Mouse (Mus musculus): ENCODE results near the gene Dnaja1. TPM values are rescaled to one million over a fixed set of nuclear protein-coding genes. Genes with fewer than 3 reads are reported as not detected.
A peak's percentile ranks its signal among the peaks of the same experiment; 100 is the strongest.

Gene Dnaja1
- total and polyA plus RNA-seq, 2 experiments from 2014 or later: 185 to 667 TPM

DNA sequence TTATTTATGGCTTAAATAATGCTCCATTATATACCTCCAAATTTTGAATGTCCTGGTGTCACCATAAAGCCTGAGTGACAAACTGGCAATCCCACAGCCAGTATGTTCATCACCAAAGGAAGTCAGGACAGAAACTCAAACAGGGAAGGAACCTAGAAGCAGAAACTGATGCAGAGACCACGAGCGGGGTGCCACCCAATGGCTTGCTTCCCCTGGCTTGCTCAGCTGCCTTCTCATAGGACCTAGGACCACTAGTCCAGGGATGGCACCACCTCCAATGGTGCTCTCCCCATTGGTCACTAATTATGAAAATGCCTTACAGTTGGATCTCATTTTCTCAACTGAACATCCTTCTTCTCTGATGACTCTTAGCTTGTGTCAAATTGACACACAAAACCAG, 38.6 kb upstream of the Dnaja1 start:
- Histone ChIP-seq H3K4me1 (ENCODE audit: insufficient read depth) (no peaks in the 10 kb centered on the region), H3K27me3 (ENCODE audit: insufficient read depth, low read length) (no peaks in the 10 kb centered on the region), H3K4me3 (ENCODE audit: low read depth, low read length) (no peak overlapping the region), H3K9ac (no peak overlapping the region), H3K27ac (ENCODE audit: low read depth, low read length) (no peak overlapping the region), H3K9me3 (ENCODE audit: low read length) (no peaks in the 10 kb centered on the region), H3K36me3 (ENCODE audit: insufficient read depth) (peaks cover 30% of the 10 kb centered on the region), H3K4me2 (ENCODE audit: low read depth) (no peak overlapping the region)
- 90% methylated on average over 2 of the region's 2 CpGs for WGBS
- DNase-seq (no peak), ATAC-seq (no peak)
- TF ChIP-seq CTCF (IDR thresholded peaks at IDR 0.05; ENCODE audit: low read depth): no peak

DNA sequence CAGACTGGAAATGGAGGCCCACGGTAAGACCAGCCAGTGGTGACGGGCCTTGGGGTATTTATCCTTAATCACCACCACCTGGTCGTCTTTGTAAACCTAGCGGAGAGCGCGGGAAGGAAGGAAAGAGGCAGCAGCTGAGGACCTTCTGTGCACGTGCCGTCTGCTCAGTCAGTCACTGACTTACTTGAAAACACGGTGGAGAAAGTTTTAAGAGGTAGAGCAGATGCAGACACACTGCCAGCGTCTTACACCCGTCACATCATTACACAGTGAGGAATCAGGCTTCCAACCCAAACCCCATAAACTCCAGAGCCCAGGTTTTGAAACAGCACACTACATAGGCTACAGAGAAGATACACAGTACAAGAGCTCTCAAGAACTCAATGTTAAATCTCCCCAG, 30.9 kb upstream of the Dnaja1 start:
- H3K4me3 ChIP-seq (ENCODE audit: low read depth, low read length): no peak overlapping the region
- no peak for TF ChIP-seq CTCF (IDR thresholded peaks at IDR 0.05; ENCODE audit: low read depth)
- H3K9ac ChIP-seq: no peak overlapping the region
- no peaks in the 10 kb centered on the region for H3K9me3 ChIP-seq (ENCODE audit: low read length)
- no peaks in the 10 kb centered on the region for H3K27me3 ChIP-seq (ENCODE audit: insufficient read depth, low read length)
- WGBS: 92% methylated on average over 11 of the region's 11 CpGs
- peaks cover 76% of the 10 kb centered on the region for H3K36me3 ChIP-seq (ENCODE audit: insufficient read depth)
- ATAC-seq (no peak), DNase-seq (no peak)
- H3K4me1 ChIP-seq (ENCODE audit: insufficient read depth): no peaks in the 10 kb centered on the region
- no peak overlapping the region for H3K27ac ChIP-seq (ENCODE audit: low read depth, low read length)
- no peak overlapping the region for H3K4me2 ChIP-seq (ENCODE audit: low read depth)

DNA sequence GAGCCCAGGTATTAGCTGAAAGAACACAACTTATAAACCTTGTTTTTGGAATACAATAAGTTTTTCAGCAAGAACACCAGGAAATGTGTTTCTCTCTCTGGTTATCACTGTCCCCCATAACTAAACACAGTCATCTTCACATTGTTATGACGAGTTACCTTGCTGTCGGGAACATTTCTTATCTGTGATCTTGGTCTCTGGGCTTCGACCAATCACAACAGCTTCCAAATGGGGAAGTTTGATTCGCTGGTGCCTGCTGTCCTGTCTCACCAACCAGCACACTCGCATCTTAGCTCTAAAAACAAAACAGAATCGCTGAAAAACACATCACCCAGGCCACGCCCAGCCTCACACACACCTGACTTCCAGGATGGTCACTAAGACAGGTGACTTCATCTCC, 24.9 kb upstream of the Dnaja1 start:
- DNase-seq: no peak
- 85% methylated on average over 7 of the region's 7 CpGs for whole genome bisulfite sequencing
- no peak for ATAC-seq
- Histone ChIP-seq H3K9me3 (ENCODE audit: low read length) (no peaks in the 10 kb centered on the region), H3K4me1 (ENCODE audit: insufficient read depth) (peaks cover 8% of the 10 kb centered on the region), H3K27me3 (ENCODE audit: insufficient read depth, low read length) (no peaks in the 10 kb centered on the region), H3K4me3 (ENCODE audit: low read depth, low read length) (no peak overlapping the region), H3K36me3 (ENCODE audit: insufficient read depth) (peaks cover 46% of the 10 kb centered on the region), H3K4me2 (ENCODE audit: low read depth) (no peak overlapping the region), H3K27ac (ENCODE audit: low read depth, low read length) (no peak overlapping the region), H3K9ac (no peak overlapping the region)
- TF ChIP-seq CTCF (IDR thresholded peaks at IDR 0.05; ENCODE audit: low read depth): no peak

DNA sequence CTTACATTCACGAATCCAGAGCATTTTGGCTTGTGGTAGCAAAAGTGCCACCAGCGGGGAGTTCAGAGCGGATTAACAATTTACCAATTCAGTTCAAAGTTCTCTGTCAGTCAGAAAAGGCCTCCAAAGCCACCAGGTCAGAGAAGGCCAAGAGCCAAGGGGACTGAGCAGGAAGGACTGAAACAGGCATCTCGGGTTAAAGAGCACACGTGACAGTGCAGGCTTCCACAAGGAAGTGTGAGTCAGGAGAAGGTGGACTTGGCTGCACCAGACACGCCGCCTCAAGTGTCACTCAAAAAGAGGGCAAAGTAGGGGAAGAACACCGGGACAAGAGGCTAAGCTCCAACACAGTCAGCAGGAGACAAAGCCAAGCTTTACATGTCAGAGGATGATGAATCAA, 21.7 kb upstream of the Dnaja1 start:
- DNase-seq (no peak), ATAC-seq (no peak)
- Histone ChIP-seq H3K4me1 (ENCODE audit: insufficient read depth) (peaks cover 19% of the 10 kb centered on the region), H3K27ac (ENCODE audit: low read depth, low read length) (no peak overlapping the region), H3K9me3 (ENCODE audit: low read length) (no peaks in the 10 kb centered on the region), H3K36me3 (ENCODE audit: insufficient read depth) (peaks cover 18% of the 10 kb centered on the region; the same call in 1 of the 2 replicates), H3K27me3 (ENCODE audit: insufficient read depth, low read length) (no peaks in the 10 kb centered on the region), H3K9ac (no peak overlapping the region), H3K4me3 (ENCODE audit: low read depth, low read length) (no peak overlapping the region), H3K4me2 (ENCODE audit: low read depth) (no peak overlapping the region)
- TF ChIP-seq CTCF (IDR thresholded peaks at IDR 0.05; ENCODE audit: low read depth): no peak
- 91% methylated on average over 8 of the region's 8 CpGs for WGBS

DNA sequence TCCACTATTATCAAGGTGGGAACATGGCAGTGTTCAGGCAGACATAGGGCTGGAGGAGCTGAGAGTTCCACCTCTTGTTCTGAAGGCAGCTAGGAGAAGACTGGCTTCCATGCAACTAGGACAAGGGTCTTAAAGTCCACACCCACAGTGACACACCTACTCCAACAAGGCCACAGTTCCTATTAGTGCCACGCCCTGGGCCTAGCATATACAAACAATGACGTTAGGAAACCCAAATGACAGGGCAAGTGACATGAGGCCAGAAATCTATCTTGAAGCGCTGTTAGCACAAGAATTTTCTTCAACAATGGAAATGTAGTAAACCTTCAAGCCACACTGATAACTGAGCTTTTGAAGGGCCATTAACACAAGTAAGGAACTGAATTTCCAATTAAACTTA, 20.2 kb upstream of the Dnaja1 start:
- Histone ChIP-seq H3K36me3 (ENCODE audit: insufficient read depth) (0 out of 2 replicates have a peak, but pooled peaks cover 4% of the 10 kb centered on the region), H3K27ac (ENCODE audit: low read depth, low read length) (no peak overlapping the region), H3K4me3 (ENCODE audit: low read depth, low read length) (peak overlapping the region; percentile 47), H3K27me3 (ENCODE audit: insufficient read depth, low read length) (no peaks in the 10 kb centered on the region), H3K4me2 (ENCODE audit: low read depth) (peak overlapping the region; percentile 68), H3K9ac (peak overlapping the region; percentile 61; the same call in 1 of the 2 replicates), H3K9me3 (ENCODE audit: low read length) (no peaks in the 10 kb centered on the region), H3K4me1 (ENCODE audit: insufficient read depth) (peaks cover 19% of the 10 kb centered on the region)
- 87% methylated on average over 3 of the region's 3 CpGs for WGBS
- TF ChIP-seq CTCF (IDR thresholded peaks at IDR 0.05; ENCODE audit: low read depth): no peak
- ATAC-seq (no peak), DNase-seq (no peak)

DNA sequence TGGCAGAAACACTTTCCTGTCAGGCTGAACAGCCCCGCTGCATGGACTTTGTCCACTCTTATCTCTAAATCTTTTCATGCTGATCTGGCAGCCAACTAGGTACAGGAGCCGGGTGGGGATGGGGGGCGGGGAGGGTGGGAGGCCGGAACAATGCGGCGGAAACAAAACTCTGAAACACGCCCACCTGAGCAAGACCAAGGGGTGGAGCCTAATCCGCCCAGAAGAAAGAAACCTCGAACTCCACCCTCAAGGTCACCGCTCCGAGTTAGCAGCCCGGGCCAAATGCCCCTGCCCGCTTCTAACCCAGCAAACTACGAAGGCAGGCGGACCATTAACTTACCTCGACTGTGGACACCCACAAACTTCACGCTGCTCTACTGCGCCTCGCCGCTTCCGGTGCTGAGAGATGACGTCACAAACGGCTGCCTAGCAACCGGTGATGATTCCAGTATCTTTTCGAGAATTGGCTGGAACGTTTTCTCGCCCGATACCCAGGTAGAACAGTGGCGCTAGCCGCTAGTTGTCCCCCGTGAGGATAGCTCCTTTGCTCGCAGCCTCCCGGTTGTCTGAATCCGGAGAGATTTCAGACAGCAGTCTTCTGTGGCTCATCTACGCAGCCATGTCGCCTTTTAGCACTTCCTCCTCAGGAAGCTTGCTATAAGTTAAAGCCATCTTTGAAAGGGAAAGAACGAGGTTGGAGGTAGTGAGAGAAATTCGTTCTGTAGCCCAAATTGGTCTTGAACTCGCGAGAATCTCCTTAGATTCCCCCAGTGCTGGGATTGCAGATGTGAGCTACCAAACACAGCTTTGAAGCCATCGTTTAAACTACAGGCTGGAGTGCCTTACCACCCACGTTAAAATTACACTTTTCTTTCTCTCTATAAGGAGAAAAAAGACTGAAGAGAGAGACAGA, 18.9 kb upstream of the Dnaja1 start, which contains the start of gene Aptx:
Aptx (minus strand) TSS at position 398 of the 913 bp plus-strand sequence.
- Histone ChIP-seq H3K27me3 (ENCODE audit: insufficient read depth, low read length) (no peaks in the 10 kb centered on the region), H3K4me3 (ENCODE audit: low read depth, low read length) (peak within 1 kb of the TSS; percentile 47), H3K9me3 (ENCODE audit: low read length) (no peaks in the 10 kb centered on the region), H3K4me1 (ENCODE audit: insufficient read depth) (peaks cover 19% of the 10 kb centered on the region), H3K27ac (ENCODE audit: low read depth, low read length) (peak within 1 kb of the TSS; percentile 95), H3K4me2 (ENCODE audit: low read depth) (peak within 1 kb of the TSS; percentile 68), H3K36me3 (ENCODE audit: insufficient read depth) (no peaks in the 10 kb centered on the region), H3K9ac (peak within 1 kb of the TSS; percentile 61)
- ATAC-seq: peak; percentile 97
- DNase-seq: peak; percentile 98
- TF ChIP-seq CTCF (IDR thresholded peaks at IDR 0.05; ENCODE audit: low read depth): peak; percentile 52
- 2% methylated on average over 42 of the region's 42 CpGs for WGBS

DNA sequence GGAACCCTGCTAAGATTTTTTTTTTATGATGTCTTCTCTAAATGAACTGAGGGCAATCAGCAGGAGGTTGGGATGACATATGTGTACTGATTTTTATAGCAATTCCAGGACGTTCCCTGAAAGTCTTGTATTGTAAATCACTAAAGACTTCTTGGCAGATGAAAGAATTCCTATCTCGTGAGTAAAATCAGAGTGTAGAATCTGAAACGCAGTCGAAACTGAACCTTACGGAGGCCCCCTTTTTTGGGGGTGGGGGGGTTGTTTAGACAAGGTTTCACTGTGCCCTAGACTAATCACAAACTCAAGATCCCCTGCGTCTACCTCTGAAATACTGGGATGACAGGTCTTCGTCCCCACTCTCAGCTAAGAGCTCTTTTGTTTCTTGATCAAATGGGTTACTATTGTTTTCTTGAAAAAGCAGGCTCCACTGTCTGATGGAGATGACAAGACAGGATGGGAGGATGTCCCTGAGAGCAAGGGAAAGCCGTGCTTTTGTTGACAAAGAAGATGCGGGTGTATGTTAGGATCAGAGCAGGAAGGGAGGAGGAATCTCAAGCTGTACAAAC, 18.2 kb upstream of the Dnaja1 start:
- ATAC-seq (no peak; the same call in 1 of the 2 replicates), DNase-seq (no peak)
- peak overlapping the region; percentile 68 for H3K4me2 ChIP-seq (ENCODE audit: low read depth)
- H3K27ac ChIP-seq (ENCODE audit: low read depth, low read length): peak overlapping the region; percentile 95
- peaks cover 19% of the 10 kb centered on the region for H3K4me1 ChIP-seq (ENCODE audit: insufficient read depth)
- no peaks in the 10 kb centered on the region for H3K36me3 ChIP-seq (ENCODE audit: insufficient read depth)
- no peaks in the 10 kb centered on the region for H3K27me3 ChIP-seq (ENCODE audit: insufficient read depth, low read length)
- WGBS: 14% methylated on average over 9 of the region's 9 CpGs
- peak overlapping the region; percentile 61 for H3K9ac ChIP-seq
- no peaks in the 10 kb centered on the region for H3K9me3 ChIP-seq (ENCODE audit: low read length)
- peak overlapping the region; percentile 47 for H3K4me3 ChIP-seq (ENCODE audit: low read depth, low read length)
- no peak for TF ChIP-seq CTCF (IDR thresholded peaks at IDR 0.05; ENCODE audit: low read depth)

Data from forebrain, postnatal 0 days (tissue).